Mouse (Mus musculus) layer of hippocampus, postnatal 25 days (tissue): ENCODE results near the gene Homer2. TPM values are rescaled to one million over a fixed set of nuclear protein-coding genes. Genes with fewer than 3 reads are reported as not detected.

Source experiments
- DNase-seq, 2 experiments: peaks; one replicate each; pipeline ENCODE4 v3.0.0; 2022; ENCODE audit warnings: mixed read lengths in 2 of 2, low spot score in 1 of 2; ENCODE audit errors: extremely low spot score in 1 of 2
- total RNA-seq, 2 experiments: library from RNA; stranded (reverse); gene quantifications; 2 replicates each; pipeline ENCODE4 v1.2.3; 2021

Homer2 gene
- total RNA-seq, 2 experiments from 2014 or later: 82.2 to 99.1 TPM

GRCm38 (mm10) chr7:81567396-81567795, 139.9 kb downstream of the Homer2 start:
- no peak for DNase-seq

- DNase-seq: no peak
Observed at GRCm38 (mm10) chr7:81566892-81567291, 140.4 kb downstream of the Homer2 start, which contains the start of gene Fsd2. Gene Fsd2 (minus strand): TSS chr7:81566944.

DNA sequence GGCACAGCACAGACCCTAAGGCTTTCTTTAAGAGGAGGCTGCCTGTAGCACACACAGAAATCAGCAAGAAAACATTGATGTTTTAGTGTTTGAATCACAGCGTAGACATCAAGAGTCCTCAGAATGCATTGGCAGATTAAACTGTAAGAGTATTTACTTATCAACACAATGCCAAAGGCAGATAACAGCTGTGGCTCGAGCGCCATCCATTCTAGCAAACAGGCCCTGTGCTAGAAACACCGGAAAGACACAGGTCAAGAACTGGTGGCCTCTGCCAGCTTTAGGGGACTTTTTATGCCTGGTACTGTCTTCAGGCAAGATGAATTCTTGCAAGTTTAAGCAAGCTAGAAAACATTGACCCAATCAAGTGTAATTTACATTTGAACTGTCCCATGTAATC, 141.0 kb downstream of the Homer2 start:
- DNase-seq: no peak

GRCm38 (mm10) chr7:81565381-81566055, 141.8 kb downstream of the Homer2 start:
- peak; percentile 26 to 29 for DNase-seq

DNA sequence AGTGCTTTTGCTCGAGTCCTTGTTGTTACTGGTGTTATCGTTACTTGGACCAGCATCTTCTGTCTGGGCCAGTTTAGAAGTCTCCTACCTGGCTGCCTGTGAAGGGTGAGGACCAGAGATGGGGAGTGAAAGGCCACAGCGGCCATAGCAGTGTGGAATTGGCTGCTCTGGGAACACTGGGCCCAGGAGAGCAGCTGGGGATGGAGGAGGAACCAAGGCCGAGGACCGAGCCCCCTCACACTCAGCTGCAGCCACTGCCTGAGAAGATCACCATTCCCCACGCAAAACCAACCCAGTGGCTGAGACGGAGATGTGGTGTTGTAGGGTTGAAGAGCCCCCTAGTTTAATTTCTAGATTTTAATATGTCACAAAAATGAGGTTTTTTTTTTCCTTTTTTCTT, 142.6 kb downstream of the Homer2 start:
- DNase-seq: no peak

- DNase-seq: no peak
Observed at GRCm38 (mm10) chr7:81563506-81564015, 143.8 kb downstream of the Homer2 start.

DNA sequence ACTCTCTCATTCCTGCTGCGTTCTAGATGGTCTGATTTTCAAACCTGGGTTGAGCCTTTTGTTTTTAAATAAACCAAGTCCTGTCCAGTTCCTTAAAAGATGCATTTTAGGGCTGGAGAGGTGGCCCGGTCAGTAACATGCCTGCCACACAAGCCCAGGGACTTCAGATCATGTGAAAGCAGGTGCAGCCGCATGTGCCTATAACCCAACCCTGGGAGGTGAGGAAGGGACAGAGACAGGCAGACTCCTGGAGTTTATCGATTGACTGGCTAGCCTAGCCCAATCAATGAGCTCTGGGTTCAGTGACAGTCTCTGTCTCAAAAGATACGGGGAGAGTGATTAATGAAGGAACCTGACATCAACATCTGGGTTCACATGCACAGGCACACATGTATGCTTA, 146.1 kb downstream of the Homer2 start:
- DNase-seq: no peak

GRCm38 (mm10) chr7:81560101-81561049, 147.0 kb downstream of the Homer2 start:
- DNase-seq: no peak

- DNase-seq: no peak
Observed at GRCm38 (mm10) chr7:81559231-81559980, 147.9 kb downstream of the Homer2 start.

- no peak for DNase-seq
Observed at GRCm38 (mm10) chr7:81557985-81558360, 149.4 kb downstream of the Homer2 start.

DNA sequence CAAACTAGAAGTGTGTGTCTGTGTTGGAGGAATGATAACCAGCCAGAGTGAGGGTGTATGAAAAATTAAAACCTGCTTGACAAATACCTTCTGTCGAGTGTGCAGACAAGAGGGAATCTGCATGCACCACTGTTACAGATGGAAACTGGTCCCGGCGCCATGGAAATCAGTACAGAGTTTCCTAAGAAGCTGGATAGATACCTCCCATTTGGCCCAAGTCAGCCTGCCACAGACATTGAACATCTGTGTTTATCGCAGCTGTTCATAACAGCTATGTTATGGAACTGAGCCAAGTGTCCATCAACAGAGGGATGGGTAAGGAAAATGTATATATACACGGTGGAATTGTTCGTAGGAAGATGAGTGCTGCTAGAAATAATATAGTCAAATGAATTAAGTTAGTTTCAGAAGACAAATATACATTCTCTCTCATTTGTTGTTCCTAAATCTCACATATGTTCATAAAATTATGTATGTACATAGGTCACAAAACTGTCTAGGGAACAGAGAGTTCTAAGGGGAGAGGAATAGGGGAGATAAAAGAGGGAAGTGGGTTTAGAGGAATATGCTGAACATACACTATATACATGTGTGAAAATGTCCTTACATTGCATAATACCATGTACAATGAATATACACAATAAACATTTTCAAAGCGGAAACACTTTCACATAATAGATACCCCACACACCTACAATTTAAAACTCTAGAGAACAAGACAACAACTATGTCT, 149.9 kb downstream of the Homer2 start:
- no peak for DNase-seq

DNA sequence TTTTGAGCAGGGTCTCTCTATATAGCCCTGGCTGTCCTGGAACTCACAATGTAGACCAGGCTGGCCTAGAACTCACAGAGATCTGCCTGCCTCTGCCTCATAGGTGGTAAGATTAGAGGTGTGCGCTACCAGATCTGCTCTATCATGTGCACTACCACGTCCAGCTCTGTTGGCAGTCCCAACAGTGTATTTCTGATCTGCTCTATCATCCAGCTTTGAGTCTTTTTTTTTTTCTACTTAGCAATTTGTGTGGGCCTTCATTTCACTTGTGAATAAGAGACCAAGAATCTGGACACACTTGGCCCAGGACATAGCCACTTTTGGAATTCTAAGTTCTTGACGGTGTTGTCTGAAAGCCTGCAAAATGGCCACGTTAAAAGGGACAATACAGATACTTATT, 150.5 kb downstream of the Homer2 start:
- DNase-seq: no peak

DNA sequence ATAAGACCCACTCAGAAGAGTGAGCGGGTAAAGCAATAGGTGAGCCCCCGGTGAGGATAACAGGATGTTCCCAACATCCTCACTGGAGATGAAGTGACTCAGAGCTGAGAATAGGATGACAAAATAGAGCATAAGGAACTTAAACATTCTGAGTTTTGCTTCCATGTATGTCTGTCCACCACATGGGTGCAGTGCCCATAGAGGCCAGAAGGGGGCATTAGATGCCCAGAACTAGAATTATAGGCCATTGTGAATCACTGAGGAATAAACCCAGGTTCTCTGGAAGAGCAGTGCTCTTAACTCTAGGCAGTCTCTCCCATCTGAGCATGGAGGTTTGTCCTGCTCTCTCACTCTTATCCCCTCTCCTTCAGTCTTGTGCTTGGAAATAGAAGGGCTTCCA, 153.0 kb downstream of the Homer2 start:
- no peak for DNase-seq

DNA sequence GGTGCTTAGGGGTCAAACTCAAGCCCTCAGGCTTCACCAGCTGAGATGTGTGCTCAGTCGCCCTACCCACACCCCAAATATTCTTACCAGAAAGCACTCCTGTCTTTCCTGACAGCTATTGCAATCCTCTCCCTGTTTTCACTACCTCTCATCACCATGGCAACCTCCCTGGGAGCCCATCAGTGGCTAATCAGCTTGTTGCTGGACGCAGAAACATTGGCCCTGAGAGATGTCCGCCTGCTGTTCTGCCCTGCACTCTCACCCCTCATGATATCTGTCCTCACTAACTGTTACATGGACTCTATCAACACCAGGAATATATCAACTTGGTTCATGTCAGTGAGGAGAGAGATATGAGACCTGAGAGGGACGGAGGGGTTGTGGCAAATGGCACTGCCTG, 153.7 kb downstream of the Homer2 start:
- DNase-seq: no peak

Other genes starting within 250 kb of the Homer2 start
- gene Ap3b2, start 213.6 kb downstream of the Homer2 start, total RNA-seq: 100 to 1,000 TPM; 161 to 171 TPM
- not detected for gene BC048679, start 209.2 kb downstream of the Homer2 start, total RNA-seq
- under 1 TPM; 0.23 to 0.34 TPM for gene Fsd2, start 140.6 kb downstream of the Homer2 start, total RNA-seq
- 10 to 100 TPM; 14.4 to 20.3 TPM for gene Whamm, start 136.3 kb downstream of the Homer2 start, total RNA-seq
- 10 to 100 TPM; 66.2 to 74.1 TPM for gene Ramac, start 55.4 kb upstream of the Homer2 start, total RNA-seq
- gene 3110040N11Rik, start 82.0 kb upstream of the Homer2 start, total RNA-seq: 10 to 100 TPM; 30.6 to 33.1 TPM
- 100 to 1,000 TPM; 102 to 109 TPM for gene Btbd1, start 121.9 kb upstream of the Homer2 start, total RNA-seq
- gene Gm10160, start 148.3 kb upstream of the Homer2 start, total RNA-seq: not detected
- 10 to 100 TPM; 13.8 to 21.6 TPM for gene Tm6sf1, start 151.5 kb upstream of the Homer2 start, total RNA-seq
- 10 to 100 TPM; 53.3 to 59.3 TPM for gene Hdgfl3, start 226.9 kb upstream of the Homer2 start, total RNA-seq